Mouse (Mus musculus) ES-Bruce4 (cell line): ENCODE measurements around the gene Myo1h.

ENCODE experiments used
- CTCF ChIP-seq: IDR thresholded peaks from one replicate; pipeline ENCODE4 v1.8.1; 2011; ENCODE audit warnings: low read depth, low read length
- EP300 ChIP-seq: IDR thresholded peaks from 2 replicates; pipeline ENCODE4 v1.6.1; 2011; ENCODE audit warnings: low read depth, low read length; ENCODE audit not compliant: insufficient read depth
- POLR2A ChIP-seq: IDR thresholded peaks from one replicate; pipeline ENCODE4 v1.8.1; 2011; ENCODE audit warnings: low read length; ENCODE audit not compliant: insufficient read depth

- no peak for TF ChIP-seq CTCF
- TF ChIP-seq POLR2A = no peak
- TF ChIP-seq EP300 = no peak
These were observed 81.4 kb downstream of the Myo1h start for GRCm38 (mm10) chr5:114370371-114370776.
